ENCODE assay signal across 15 mouse cellular contexts in genomic region chr11:100399727-100400538, GRCm38 (mm10). TPM values are rescaled to one million over a fixed set of nuclear protein-coding genes. Genes with fewer than 3 reads are reported as not detected.
A peak's percentile ranks its signal among the peaks of the same experiment; 100 is the strongest.
DNase-seq lines count a peak whose midpoint lies in the region; ATAC-seq and TF ChIP-seq lines count a peak whose summit lies in the region.
"Had no signal": no experiment of that assay in that cellular context is flagged by ENCODE, and none has a peak within 500 bp of the region (broad histone marks: within the 10 kb centered on the region; RNA-seq: fewer than 3 reads in every experiment).

No protein-coding gene starts in this region.

- no peaks in the 10 kb centered on the region for H3K27me3 ChIP-seq in heart, embryonic 10.5 days (ENCODE audit: insufficient read depth, poor library complexity, severe bottlenecking)
- no peaks in the 10 kb centered on the region for H3K27me3 ChIP-seq in thymus, adult 2 months (ENCODE audit: control insufficient read depth, insufficient read depth, low read length)
- no peaks in the 10 kb centered on the region for H3K27me3 ChIP-seq in heart, embryonic 16.5 days (ENCODE audit: control insufficient read depth, insufficient read depth, low read length)
- H3K27me3 ChIP-seq: Patski had no signal

- no peak for TF ChIP-seq POLR2A in thymus, adult 2 months (IDR thresholded peaks at IDR 0.05; ENCODE audit: control insufficient read depth, extremely low read depth, insufficient read depth, low read length, poor library complexity)

- no peaks in the 10 kb centered on the region for H3K36me3 ChIP-seq in heart, embryonic 10.5 days
- no peaks in the 10 kb centered on the region for H3K36me3 ChIP-seq in thymus, adult 2 months (ENCODE audit: control insufficient read depth, insufficient read depth, low read length)
- H3K36me3 ChIP-seq in heart, embryonic 16.5 days (ENCODE audit: control insufficient read depth, insufficient read depth), result no peaks in the 10 kb centered on the region
- H3K36me3 ChIP-seq: forebrain, embryonic 10.5 days; liver, embryonic 13.5 days; neural tube, embryonic 13.5 days had no signal

- no peak for ATAC-seq in heart, embryonic 16.5 days (replicated peaks; ENCODE audit: extremely low read depth, insufficient read depth, low FRiP score)
- ATAC-seq: Patski had no signal

- H3K4me3 ChIP-seq in heart, embryonic 10.5 days, result no peak overlapping the region
- no peak overlapping the region for H3K4me3 ChIP-seq in thymus, adult 2 months (ENCODE audit: control insufficient read depth, insufficient read depth, low read length)
- H3K4me3 ChIP-seq in heart, embryonic 16.5 days (ENCODE audit: low read length), result no peak overlapping the region
- H3K4me3 ChIP-seq: forebrain, embryonic 10.5 days; liver, embryonic 13.5 days; neural tube, embryonic 13.5 days had no signal

- no peaks in the 10 kb centered on the region for H3K9me3 ChIP-seq in heart, embryonic 10.5 days
- H3K9me3 ChIP-seq in heart, embryonic 16.5 days (replicated peaks; ENCODE audit: control insufficient read depth, low read length), result no peaks in the 10 kb centered on the region
- H3K9me3 ChIP-seq: forebrain, embryonic 10.5 days; liver, embryonic 13.5 days; neural tube, embryonic 13.5 days had no signal

- TF ChIP-seq CTCF in thymus, adult 2 months (IDR thresholded peaks at IDR 0.05; ENCODE audit: borderline replicate concordance, control insufficient read depth, extremely low read depth, insufficient read depth, low read length, poor library complexity), result no peak

- DNase-seq in heart, embryonic 10.5 days (ENCODE audit: low spot score), result no peak
- no peak for DNase-seq in heart, postnatal 4 days
- no peak for DNase-seq in thymus, adult 2 months
- no peak for DNase-seq in thymus, postnatal 36 days
- DNase-seq in urinary bladder, postnatal 10 days (ENCODE audit: low spot score), result no peak
- DNase-seq in embryo, embryonic 10 days (ENCODE audit: low spot score), result no peak
- DNase-seq: cerebellum, adult 2 months; liver, embryonic 13.5 days; spleen, adult 18-20 months had no signal

- 77% methylated on average over 12 of the region's 12 CpGs for WGBS in heart, embryonic 10.5 days
- 87% methylated on average over 12 of the region's 12 CpGs for WGBS in thymus, adult 2 months
- WGBS in heart, embryonic 16.5 days, result 69% methylated on average over 12 of the region's 12 CpGs

- peaks cover 90% of the 10 kb centered on the region for H3K4me1 ChIP-seq in heart, embryonic 10.5 days
- peaks cover 47% of the 10 kb centered on the region for H3K4me1 ChIP-seq in thymus, adult 2 months (replicated peaks; ENCODE audit: control insufficient read depth, insufficient read depth, low read length)
- H3K4me1 ChIP-seq in heart, embryonic 16.5 days (ENCODE audit: control insufficient read depth, insufficient read depth, low read length), result peaks cover 61% of the 10 kb centered on the region

- peak overlapping the region; percentile 88 for H3K27ac ChIP-seq in heart, embryonic 10.5 days
- peak overlapping the region; percentile 20; the same call in 1 of the 2 replicates for H3K27ac ChIP-seq in thymus, adult 2 months (ENCODE audit: control insufficient read depth, insufficient read depth, low read length)
- peak overlapping the region; percentile 53 for H3K27ac ChIP-seq in heart, embryonic 16.5 days (ENCODE audit: low read length)
- H3K27ac ChIP-seq: forebrain, embryonic 10.5 days; kidney, postnatal 0 days; liver, embryonic 13.5 days; macrophage; neural tube, embryonic 13.5 days had no signal

- H3K4me2 ChIP-seq in heart, embryonic 16.5 days (ENCODE audit: low read depth, low read length), result no peak overlapping the region
- H3K4me2 ChIP-seq: liver, embryonic 13.5 days; neural tube, embryonic 13.5 days had no signal

- no peak overlapping the region for H3K9ac ChIP-seq in heart, embryonic 16.5 days (ENCODE audit: low read length)
- H3K9ac ChIP-seq: liver, embryonic 13.5 days; neural tube, embryonic 13.5 days had no signal

RNA-seq across cellular contexts. Expression of gene Jup, which starts 2.4 kb away (rescaled TPM):
- 91.3 and 112 TPM in 2 replicates for polyA plus RNA-seq in heart, embryonic 10.5 days (2016; fragmentation: Nextera tagmentation; extraction: Ambion mirVana)
- total RNA-seq in heart, postnatal 4 days (2021), result 100 to 1,000 TPM; 223 to 234 TPM
- polyA plus RNA-seq in thymus, adult 2 months (2012; rRNA removed), result 220 and 221 TPM in 2 replicates
- polyA plus RNA-seq in heart, embryonic 16.5 days (2015; fragmentation: Nextera tagmentation; extraction: Ambion mirVana), result 140 and 155 TPM in 2 replicates

RNA-seq across cellular contexts. Expression of gene P3h4, which starts 14.7 kb away (rescaled TPM):
- polyA plus RNA-seq in heart, embryonic 10.5 days (2016; fragmentation: Nextera tagmentation; extraction: Ambion mirVana), result 71.1 and 81.8 TPM in 2 replicates
- 10 to 100 TPM; 28.0 to 30.0 TPM for total RNA-seq in heart, postnatal 4 days (2021)
- 22.3 and 23.6 TPM in 2 replicates for polyA plus RNA-seq in thymus, adult 2 months (2012; rRNA removed)
- 50.8 and 52.6 TPM in 2 replicates for polyA plus RNA-seq in heart, embryonic 16.5 days (2015; fragmentation: Nextera tagmentation; extraction: Ambion mirVana)

RNA-seq across cellular contexts. Expression of gene Fkbp10, which starts 15.6 kb away (rescaled TPM):
- polyA plus RNA-seq in heart, embryonic 10.5 days (2016; fragmentation: Nextera tagmentation; extraction: Ambion mirVana), result 107 and 123 TPM in 2 replicates
- 10 to 100 TPM; 68.8 to 76.1 TPM for total RNA-seq in heart, postnatal 4 days (2021)
- 7.8 and 9.5 TPM in 2 replicates for polyA plus RNA-seq in thymus, adult 2 months (2012; rRNA removed)
- polyA plus RNA-seq in heart, embryonic 16.5 days (2015; fragmentation: Nextera tagmentation; extraction: Ambion mirVana), result 89.4 and 98.0 TPM in 2 replicates
- polyA plus RNA-seq: macrophage had no signal

RNA-seq across cellular contexts. Expression of gene Nt5c3b, which starts 41.7 kb away (rescaled TPM):
- 124 and 128 TPM in 2 replicates for polyA plus RNA-seq in heart, embryonic 10.5 days (2016; fragmentation: Nextera tagmentation; extraction: Ambion mirVana)
- total RNA-seq in heart, postnatal 4 days (2021), result 10 to 100 TPM; 52.3 to 55.3 TPM
- polyA plus RNA-seq in thymus, adult 2 months (2012; rRNA removed), result 129 and 136 TPM in 2 replicates
- polyA plus RNA-seq in heart, embryonic 16.5 days (2015; fragmentation: Nextera tagmentation; extraction: Ambion mirVana), result 107 and 110 TPM in 2 replicates

RNA-seq across cellular contexts. Expression of gene Klhl10, which starts 41.8 kb away (rescaled TPM):
- polyA plus RNA-seq in heart, embryonic 10.5 days (2016; fragmentation: Nextera tagmentation; extraction: Ambion mirVana), result 0.71 and 0.90 TPM in 2 replicates
- under 1 TPM; 0.43 to 0.59 TPM for total RNA-seq in heart, postnatal 4 days (2021)
- polyA plus RNA-seq in thymus, adult 2 months (2012; rRNA removed), result 0.58 and 0.66 TPM in 2 replicates
- 0.29 and 0.47 TPM in 2 replicates for polyA plus RNA-seq in heart, embryonic 16.5 days (2015; fragmentation: Nextera tagmentation; extraction: Ambion mirVana)

Comparison
In these comparisons a context has a peak if more than half of its experiments do, and no peak if none do; other contexts are left out.
1. H3K27ac ChIP-seq: peak in every context shown above with its lines; median percentile 88 in heart, embryonic 10.5 days; 53 in heart, embryonic 16.5 days; 20 in thymus, adult 2 months.